Mouse (Mus musculus): ENCODE data around the gene Moxd1. TPM values are rescaled to one million over a fixed set of nuclear protein-coding genes. Genes with fewer than 3 reads are reported as not detected.

Gene Moxd1
- polyA plus RNA-seq (2021; fragmentation: Nextera tagmentation): 3.4 and 4.2 TPM in 2 replicates
- long read RNA-seq, experiment 1, partial matches to known transcripts: 4 of 8 reads
- long read RNA-seq, experiment 1, other reads (novel, unspliced or antisense): 0 of 8 reads
- long read RNA-seq, experiment 2, transcript Moxd1-201 (12 exons, 3,090 nt): major isoform, 11 of 13 reads
- long read RNA-seq, experiment 2, partial matches to known transcripts: 1 of 13 reads
- long read RNA-seq, experiment 2, other reads (novel, unspliced or antisense): 1 of 13 reads

GRCm38 (mm10) chr10:24223449-24224143 is at the start of gene Moxd1:
TSS of gene Moxd1 (plus strand) at chr10:24223517.

Other genes with a start within 250 kb of the Moxd1 start
- gene Taar6, start 237.9 kb upstream of the Moxd1 start, polyA plus RNA-seq (2021; fragmentation: Nextera tagmentation): not detected in 2 replicates
- not detected in 2 replicates for gene Taar7a, start 230.0 kb upstream of the Moxd1 start, polyA plus RNA-seq (2021; fragmentation: Nextera tagmentation)
- not detected in 2 replicates for gene Taar7b, start 223.6 kb upstream of the Moxd1 start, polyA plus RNA-seq (2021; fragmentation: Nextera tagmentation)
- gene Taar7d, start 196.3 kb upstream of the Moxd1 start, polyA plus RNA-seq (2021; fragmentation: Nextera tagmentation): not detected in 2 replicates
- gene Taar7e, start 185.9 kb upstream of the Moxd1 start, polyA plus RNA-seq (2021; fragmentation: Nextera tagmentation): not detected in 2 replicates
- not detected in 2 replicates for gene Taar7f, start 174.0 kb upstream of the Moxd1 start, polyA plus RNA-seq (2021; fragmentation: Nextera tagmentation)
- not detected in 2 replicates for gene Taar8a, start 147.0 kb upstream of the Moxd1 start, polyA plus RNA-seq (2021; fragmentation: Nextera tagmentation)
- gene Taar8b, start 131.2 kb upstream of the Moxd1 start, polyA plus RNA-seq (2021; fragmentation: Nextera tagmentation): not detected in 2 replicates
- gene Taar8c, start 121.6 kb upstream of the Moxd1 start, polyA plus RNA-seq (2021; fragmentation: Nextera tagmentation): not detected in 2 replicates
- not detected in 2 replicates for gene Taar9, start 114.0 kb upstream of the Moxd1 start, polyA plus RNA-seq (2021; fragmentation: Nextera tagmentation)
- 176 and 202 TPM in 2 replicates for gene Stx7, start 74.2 kb upstream of the Moxd1 start, polyA plus RNA-seq (2021; fragmentation: Nextera tagmentation)

All from layer of hippocampus, adult 6 months (tissue).